Mouse (Mus musculus) heart, postnatal 0 days (tissue): Measurements from ENCODE around the gene Mgat5b. TPM values are rescaled to one million over a fixed set of nuclear protein-coding genes. Genes with fewer than 3 reads are reported as not detected.

ENCODE experiments used
- ATAC-seq: fragments of 200-750 bp; cut with Nextera tagmentation; 2 replicates; pipeline ENCODE4 v1.8.0; 2017; ENCODE audit warnings: low read depth, moderate number of reproducible peaks, moderate library complexity; ENCODE audit not compliant: insufficient read depth
- DNase-seq: peaks from one replicate; pipeline ENCODE4 v3.0.0-alpha.2; 2016; ENCODE audit warnings: low spot score
- H3K27ac ChIP-seq: fragments of 300-500 bp; sonication (generic); 2 replicates; pipeline ENCODE4 v1.5.1; 2014; ENCODE audit warnings: low read depth, mild to moderate bottlenecking
- H3K27me3 ChIP-seq: fragments of 300-500 bp; sonication (generic); 2 replicates; pipeline ENCODE4 v1.6.1; 2014; ENCODE audit warnings: low read length, mixed read lengths; ENCODE audit not compliant: control insufficient read depth, insufficient read depth
- H3K36me3 ChIP-seq: fragments of 300-500 bp; sonication (generic); replicated peaks from 2 replicates; pipeline ENCODE4 v1.6.1; 2014; ENCODE audit warnings: low read length, mixed read lengths; ENCODE audit not compliant: control insufficient read depth, insufficient read depth
- H3K4me1 ChIP-seq: fragments of 300-500 bp; sonication (generic); 2 replicates; pipeline ENCODE4 v1.6.1; 2014; ENCODE audit warnings: antibody characterized with exemption; ENCODE audit not compliant: control insufficient read depth, insufficient read depth
- H3K4me2 ChIP-seq: fragments of 300-500 bp; sonication (generic); 2 replicates; pipeline ENCODE4 v1.6.1; 2014; ENCODE audit warnings: low read depth, mild to moderate bottlenecking, low read length, moderate library complexity
- H3K4me3 ChIP-seq: fragments of 300-500 bp; sonication (generic); 2 replicates; pipeline ENCODE4 v1.5.1; 2014; ENCODE audit warnings: low read depth, low read length
- H3K9ac ChIP-seq: fragments of 300-500 bp; sonication (generic); replicated peaks from 2 replicates; pipeline ENCODE4 v1.6.1; 2014; ENCODE audit warnings: low read depth, low read length, mixed read lengths
- H3K9me3 ChIP-seq: fragments of 300-500 bp; sonication (generic); replicated peaks from 2 replicates; pipeline ENCODE4 v1.6.1; 2016; ENCODE audit warnings: low read length; ENCODE audit not compliant: control insufficient read depth
- CTCF ChIP-seq: IDR thresholded peaks from 2 replicates; pipeline ENCODE4 v1.5.1; 2016; ENCODE audit warnings: antibody characterized with exemption, control low read depth, low read depth
- EP300 ChIP-seq: IDR thresholded peaks from 2 replicates; pipeline ENCODE4 v1.6.1; 2016; ENCODE audit warnings: antibody characterized with exemption, low read depth
- WGBS: fragments of 180-500 bp; shearing (Covaris S2); extraction: QIAGEN DNeasy Blood & Tissue Kit; methylation state at CpG from one replicate; pipeline ENCODE4 v1.1.7; 2014; 5-methylcytosine and 5-hydroxymethylcytosine counted together
- polyA plus RNA-seq: library from polyadenylated mRNA; unstranded; fragments of >200 nt; fragmentation: Nextera tagmentation; extraction: Ambion mirVana; gene quantifications from 2 replicates; pipeline ENCODE4 v1.2.1, GENCODE M21; 2015
- total RNA-seq: library from RNA; depleted of rRNA; stranded (reverse); fragments of >200 nt; gene quantifications from 2 replicates; pipeline ENCODE4 v1.2.3, GENCODE M21; 2014; ENCODE audit warnings: low replicate concordance; rRNA removed

Gene Mgat5b
- 0.04 and 0.58 TPM in 2 replicates for total RNA-seq
- polyA plus RNA-seq: 0.11 and 0.14 TPM in 2 replicates

- peaks cover 64% of the 10 kb centered on the region for H3K27me3 ChIP-seq
- peak within 1 kb of the TSS; percentile 55 for H3K4me3 ChIP-seq
- ATAC-seq: peak; percentile 68
- H3K4me2 ChIP-seq: peak within 1 kb of the TSS; percentile 95
- H3K4me1 ChIP-seq: peaks cover 17% of the 10 kb centered on the region
- no peaks in the 10 kb centered on the region for H3K36me3 ChIP-seq
- TF ChIP-seq EP300 (no peak), CTCF (peak; percentile 85)
- H3K9ac ChIP-seq: peak within 1 kb of the TSS; percentile 42; the same call in 1 of the 2 replicates
- WGBS: under 1% methylated on average over 76 of the region's 90 CpGs
- H3K9me3 ChIP-seq: no peaks in the 10 kb centered on the region
- DNase-seq: peak; percentile 24
- no peak within 1 kb of the TSS for H3K27ac ChIP-seq
Observed at GRCm38 (mm10) chr11:116918323-116919185, at the start of gene Mgat5b. Mgat5b (plus strand) TSS chr11:116918863.

DNA sequence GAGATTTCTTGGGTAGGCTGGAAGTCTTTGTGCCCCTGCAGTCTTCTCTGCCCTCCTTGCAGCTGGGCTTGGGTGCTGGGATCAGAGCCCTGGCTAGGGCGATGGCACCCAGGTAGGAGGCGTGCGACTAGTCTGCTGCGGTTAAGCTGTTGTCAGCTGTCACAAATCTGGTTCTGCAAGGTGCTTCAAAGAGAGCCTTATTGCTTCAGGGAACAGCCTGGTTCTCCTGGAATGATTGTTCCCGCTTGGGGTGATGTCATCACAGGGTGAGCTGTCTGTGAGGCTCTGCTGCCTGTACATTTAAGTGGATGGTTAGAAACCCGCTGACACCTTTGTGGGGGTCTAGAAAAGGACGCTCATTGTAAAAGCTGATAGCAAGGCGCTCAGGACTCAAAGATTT is 49.4 kb upstream of the Mgat5b start:
- no peak overlapping the region for H3K4me2 ChIP-seq
- no peak overlapping the region for H3K9ac ChIP-seq
- H3K4me1 ChIP-seq: peaks cover 6% of the 10 kb centered on the region; the same call in 1 of the 2 replicates
- H3K4me3 ChIP-seq: no peak overlapping the region
- TF ChIP-seq CTCF (no peak), EP300 (no peak)
- H3K27me3 ChIP-seq: no peaks in the 10 kb centered on the region
- no peak overlapping the region for H3K27ac ChIP-seq
- DNase-seq (peak; percentile 2), ATAC-seq (no peak)
- WGBS: 74% methylated on average over 8 of the region's 8 CpGs
- no peaks in the 10 kb centered on the region for H3K9me3 ChIP-seq
- H3K36me3 ChIP-seq: peaks cover 65% of the 10 kb centered on the region

DNA sequence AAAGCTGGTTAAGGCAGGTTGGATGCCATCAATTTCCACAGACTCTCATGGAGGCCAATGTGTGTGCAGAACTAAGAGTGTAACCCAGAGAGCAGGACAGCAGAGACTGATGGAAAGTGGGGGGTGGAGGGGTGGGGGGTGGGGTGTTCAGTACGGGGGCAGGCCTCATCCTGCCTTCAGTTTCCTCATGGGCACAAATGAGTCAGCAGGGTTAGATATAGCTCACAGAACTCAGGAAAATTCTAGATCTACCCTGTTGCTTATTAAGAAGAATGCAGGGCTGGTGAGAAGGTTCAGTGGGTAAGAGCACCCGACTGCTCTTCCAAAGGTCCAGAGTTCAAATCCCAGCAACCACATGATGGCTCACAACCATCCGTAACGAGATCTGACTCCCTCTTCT is 49.0 kb upstream of the Mgat5b start:
- Histone ChIP-seq H3K27me3 (no peaks in the 10 kb centered on the region), H3K9ac (no peak overlapping the region), H3K4me1 (peaks cover 3% of the 10 kb centered on the region; the same call in 1 of the 2 replicates), H3K4me3 (no peak overlapping the region), H3K9me3 (no peaks in the 10 kb centered on the region), H3K36me3 (peaks cover 69% of the 10 kb centered on the region), H3K27ac (no peak overlapping the region), H3K4me2 (no peak overlapping the region)
- DNase-seq (peak; percentile 3), ATAC-seq (no peak)
- TF ChIP-seq EP300: no peak
- TF ChIP-seq CTCF: no peak
- 76% methylated on average over 4 of the region's 4 CpGs for WGBS

DNA sequence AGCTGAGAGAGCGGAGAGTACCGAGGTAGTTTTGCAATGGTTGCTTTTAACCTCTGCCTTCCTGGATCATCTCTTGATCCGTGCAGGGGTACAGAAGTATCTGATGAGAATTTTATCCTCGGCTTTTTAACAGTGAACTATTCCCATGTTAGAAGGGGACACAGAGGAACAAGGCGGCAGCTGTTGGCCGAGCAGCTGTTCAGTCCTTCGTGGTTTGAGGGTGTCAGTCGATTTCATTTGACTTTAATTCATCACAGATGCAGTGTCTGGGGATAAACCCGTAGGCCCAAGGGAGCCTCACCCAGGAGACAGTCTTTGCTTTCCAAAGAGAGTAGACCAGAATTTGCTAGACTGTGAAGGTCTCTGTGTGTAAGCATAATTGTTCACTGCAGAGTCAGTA is 47.1 kb upstream of the Mgat5b start:
- H3K4me2 ChIP-seq: no peak overlapping the region
- H3K9me3 ChIP-seq: no peaks in the 10 kb centered on the region
- H3K36me3 ChIP-seq: peaks cover 64% of the 10 kb centered on the region
- no peak overlapping the region for H3K9ac ChIP-seq
- 88% methylated on average over 9 of the region's 9 CpGs for WGBS
- no peak for TF ChIP-seq EP300
- TF ChIP-seq CTCF: no peak
- no peak for ATAC-seq
- no peak overlapping the region for H3K27ac ChIP-seq
- no peaks in the 10 kb centered on the region for H3K27me3 ChIP-seq
- H3K4me1 ChIP-seq: no peaks in the 10 kb centered on the region; the same call in 1 of the 2 replicates
- H3K4me3 ChIP-seq: no peak overlapping the region
- DNase-seq: no peak

DNA sequence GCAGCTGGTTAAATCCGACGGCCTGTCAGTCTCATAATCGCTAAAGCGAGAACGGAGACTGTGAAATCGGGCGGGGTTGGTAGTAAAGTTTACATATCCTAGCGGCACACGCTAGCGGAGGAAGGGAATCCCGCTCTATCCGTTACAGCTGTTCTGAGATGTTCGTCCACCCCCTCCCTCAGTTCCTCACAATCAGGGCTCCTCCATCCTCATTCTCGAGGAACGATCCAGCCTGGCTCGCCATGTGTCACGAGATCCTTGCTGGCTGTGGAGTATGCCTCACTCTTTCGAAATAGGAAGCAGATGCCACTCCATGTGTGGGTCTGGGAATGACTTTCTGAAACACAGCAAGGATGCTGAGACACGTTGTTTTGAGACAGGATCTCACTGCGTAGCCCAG is 44.7 kb upstream of the Mgat5b start:
- H3K4me1 ChIP-seq: no peaks in the 10 kb centered on the region
- H3K27ac ChIP-seq: no peak overlapping the region
- H3K9ac ChIP-seq: no peak overlapping the region
- H3K4me2 ChIP-seq: no peak overlapping the region
- no peak for TF ChIP-seq CTCF
- TF ChIP-seq EP300: no peak
- 90% methylated on average over 20 of the region's 20 CpGs for WGBS
- peaks cover 50% of the 10 kb centered on the region for H3K36me3 ChIP-seq
- H3K4me3 ChIP-seq: no peak overlapping the region
- ATAC-seq (no peak), DNase-seq (no peak)
- H3K9me3 ChIP-seq: no peaks in the 10 kb centered on the region
- no peaks in the 10 kb centered on the region for H3K27me3 ChIP-seq
